Comparison of ENCODE assay signal across 8 mouse cellular contexts in genomic region chr10:93888590-93888934, GRCm38 (mm10). TPM values are rescaled to one million over a fixed set of nuclear protein-coding genes. Genes with fewer than 3 reads are reported as not detected.
DNase-seq lines count a peak whose midpoint lies in the region; ATAC-seq and TF ChIP-seq lines count a peak whose summit lies in the region.

No protein-coding gene starts in this region.

- peaks cover 7% of the 10 kb centered on the region for H3K4me1 ChIP-seq in heart, embryonic 12.5 days (replicated peaks)
- H3K4me1 ChIP-seq in ES-E14 (ENCODE audit: control insufficient read depth in 2 of 2, insufficient read depth in 2 of 2, low read length in 2 of 2, poor library complexity in 1 of 2) = no peaks in the 10 kb centered on the region
- peaks cover 12% of the 10 kb centered on the region for H3K4me1 ChIP-seq in hindbrain, embryonic 10.5 days (replicated peaks)

- ATAC-seq in heart, embryonic 12.5 days (ENCODE audit: insufficient number of reproducible peaks, low FRiP score) = no peak
- peak; percentile 14; the same call in 1 of the 2 replicates for ATAC-seq in megakaryocyte progenitor cell, adult 5-6 weeks (replicated peaks; ENCODE audit: poor library complexity)

- H3K36me3 ChIP-seq in heart, embryonic 12.5 days = peaks cover 33% of the 10 kb centered on the region
- peaks cover 8% of the 10 kb centered on the region for H3K36me3 ChIP-seq in ES-E14 (ENCODE audit: control insufficient read depth, insufficient read depth, low read length, poor library complexity, severe bottlenecking)
- peaks cover 38% of the 10 kb centered on the region for H3K36me3 ChIP-seq in hindbrain, embryonic 10.5 days

- in situ Hi-C loops in ES-E14 (cut with MboI; ENCODE audit: low sequenced_read_pairs in 2 of 2, unreplicated experiment in 2 of 2) = no loop called here

- H3K4me2 ChIP-seq in heart, embryonic 12.5 days = peak overlapping the region; percentile 96

- peak overlapping the region; percentile 87 for H3K9ac ChIP-seq in heart, embryonic 12.5 days
- peak overlapping the region; percentile 94 for H3K9ac ChIP-seq in ES-E14 (ENCODE audit: insufficient read depth, low read depth, low read length, poor library complexity, severe bottlenecking)

- H3K9me3 ChIP-seq in heart, embryonic 12.5 days (replicated peaks) = no peaks in the 10 kb centered on the region; the same call in 1 of the 2 replicates
- H3K9me3 ChIP-seq in ES-E14 (ENCODE audit: control insufficient read depth, insufficient read depth, low read depth, low read length) = no peaks in the 10 kb centered on the region
- H3K9me3 ChIP-seq in hindbrain, embryonic 10.5 days = no peaks in the 10 kb centered on the region

- H3K4me3 ChIP-seq in heart, embryonic 12.5 days = peak overlapping the region; percentile 69
- H3K4me3 ChIP-seq in ES-E14 (ENCODE audit: insufficient read depth in 1 of 2, low read depth in 1 of 2, low read length in 2 of 2, poor library complexity in 1 of 2, severe bottlenecking in 1 of 2) = peak overlapping the region; percentile 91 to 97
- peak overlapping the region; percentile 98 for H3K4me3 ChIP-seq in hindbrain, embryonic 10.5 days

- 15% methylated on average over 10 of the region's 10 CpGs for WGBS in heart, embryonic 12.5 days
- 27% methylated on average over 10 of the region's 10 CpGs for WGBS in hindbrain, embryonic 10.5 days

- peak overlapping the region; percentile 93; the same call in 1 of the 2 replicates for H3K27ac ChIP-seq in heart, embryonic 12.5 days (ENCODE audit: poor library complexity, severe bottlenecking)
- H3K27ac ChIP-seq in ES-E14 (ENCODE audit: insufficient read depth, low read depth, low read length, poor library complexity, severe bottlenecking) = no peak overlapping the region
- peak overlapping the region; percentile 96 for H3K27ac ChIP-seq in hindbrain, embryonic 10.5 days

- no peaks in the 10 kb centered on the region for H3K27me3 ChIP-seq in heart, embryonic 12.5 days (replicated peaks)
- H3K27me3 ChIP-seq in hindbrain, embryonic 10.5 days (ENCODE audit: insufficient read depth, poor library complexity, severe bottlenecking) = no peaks in the 10 kb centered on the region

- no peak for DNase-seq in heart, adult 9 months (ENCODE audit: low spot score in 2 of 2)
- DNase-seq in ES-E14 (ENCODE audit: low read depth, low spot score) = no peak
- DNase-seq in hindbrain, embryonic 10.5 days (ENCODE audit: low spot score) = no peak
- no peak for DNase-seq in layer of hippocampus, postnatal 36 days
- DNase-seq in right cerebral cortex, adult 18-20 months = no peak
- no peak for DNase-seq in embryo, embryonic 11 days

TF ChIP-seq in ES-E14, 5 proteins besides CTCF, POLR2A, EP300 and RAD21:
- no peak for TF ChIP-seq ZC3H11A (IDR thresholded peaks at IDR 0.05; ENCODE audit: borderline replicate concordance, low read depth, low read length)
- no peak for TF ChIP-seq MAFK (IDR thresholded peaks at IDR 0.05; ENCODE audit: insufficient read depth, low read depth, low read length)
- TF ChIP-seq CHD2 (IDR thresholded peaks at IDR 0.05; ENCODE audit: low read depth, low read length) = no peak

RNA-seq across cellular contexts. Expression of gene Metap2, which starts 8.3 kb away (rescaled TPM):
- polyA plus RNA-seq in heart, embryonic 12.5 days (2016; fragmentation: Nextera tagmentation; extraction: Ambion mirVana) = 182 and 186 TPM in 2 replicates
- total RNA-seq in ES-E14 (2012; rRNA removed) = 134 and 206 TPM in 2 replicates
- 198 and 220 TPM in 2 replicates for polyA plus RNA-seq in hindbrain, embryonic 10.5 days (2016; fragmentation: Nextera tagmentation; extraction: Ambion mirVana)
- 379 and 381 TPM in 2 replicates for total RNA-seq in megakaryocyte progenitor cell, adult 5-6 weeks (2015)
- 286 and 389 TPM in 2 replicates for total RNA-seq in megakaryocyte progenitor cell, adult 5-6 weeks (2017)
- 100 to 1,000 TPM; 120 to 127 TPM for total RNA-seq in layer of hippocampus, postnatal 36 days (2021)

RNA-seq across cellular contexts. Expression of gene Usp44, which starts 57.2 kb away (rescaled TPM):
- 0.49 and 0.50 TPM in 2 replicates for polyA plus RNA-seq in heart, embryonic 12.5 days (2016; fragmentation: Nextera tagmentation; extraction: Ambion mirVana)
- total RNA-seq in ES-E14 (2012; rRNA removed) = 19.7 and 30.5 TPM in 2 replicates
- polyA plus RNA-seq in hindbrain, embryonic 10.5 days (2016; fragmentation: Nextera tagmentation; extraction: Ambion mirVana) = 12.6 and 16.7 TPM in 2 replicates
- 1.3 and 1.8 TPM in 2 replicates for total RNA-seq in megakaryocyte progenitor cell, adult 5-6 weeks (2015)
- total RNA-seq in megakaryocyte progenitor cell, adult 5-6 weeks (2017) = 2.2 and 2.7 TPM in 2 replicates
- not detected for total RNA-seq in layer of hippocampus, postnatal 36 days (2021)
